Mouse (Mus musculus) G1E (cell line): Measurements from ENCODE around the gene Mertk. TPM values are rescaled to one million over a fixed set of nuclear protein-coding genes. Genes with fewer than 3 reads are reported as not detected.

Experiments used
- ATAC-seq: 2 replicates; pipeline ENCODE4 v1.8.0; 2016; ENCODE audit warnings: mild to moderate bottlenecking; ENCODE audit not compliant: insufficient number of reproducible peaks, poor library complexity, low FRiP score, severe bottlenecking; ENCODE audit errors: extremely low read depth
- DNase-seq: peaks from one replicate; pipeline ENCODE4 v3.0.0; 2012; ENCODE audit warnings: low spot score
- H3K27me3 ChIP-seq: 2 replicates; pipeline ENCODE4 v1.6.1; 2012; ENCODE audit warnings: mild to moderate bottlenecking, low read length, inconsistent platforms; ENCODE audit not compliant: insufficient read depth
- H3K36me3 ChIP-seq: replicated peaks from 2 replicates; pipeline ENCODE3; 2012; ENCODE audit warnings: mild to moderate bottlenecking, inconsistent platforms
- H3K4me1 ChIP-seq: 2 replicates; pipeline ENCODE4 v1.6.1; 2012; ENCODE audit warnings: low read depth, low read length, inconsistent platforms, mixed read lengths; ENCODE audit not compliant: insufficient read depth
- H3K4me3 ChIP-seq: 2 replicates; pipeline ENCODE4 v1.5.1; 2012; ENCODE audit warnings: low read depth, mild to moderate bottlenecking, inconsistent platforms, low read length, moderate library complexity, mixed read lengths
- H3K9me3 ChIP-seq: replicated peaks from 2 replicates; pipeline ENCODE4 v1.6.1; 2012; ENCODE audit warnings: inconsistent platforms
- CTCF ChIP-seq: IDR thresholded peaks from 2 replicates; pipeline ENCODE4 v1.5.1; 2012; ENCODE audit warnings: low read depth, low read length, inconsistent platforms, mixed read lengths
- GATA1 ChIP-seq: IDR thresholded peaks from 2 replicates; pipeline ENCODE4 v1.6.1; 2012; ENCODE audit warnings: borderline replicate concordance, low read length, inconsistent platforms, mixed read lengths
- GATA2 ChIP-seq: IDR thresholded peaks from 2 replicates; pipeline ENCODE4 v1.6.1; 2012; ENCODE audit warnings: low read depth, low read length, inconsistent platforms, borderline replicate concordance
- POLR2AphosphoS5 ChIP-seq: IDR thresholded peaks from 2 replicates; pipeline ENCODE4 v1.6.1; 2012; ENCODE audit warnings: low read depth, low read length, inconsistent platforms; ENCODE audit not compliant: insufficient replicate concordance
- TAL1 ChIP-seq: conservative IDR thresholded peaks from 2 replicates; pipeline ENCODE4 v1.6.1; 2012; ENCODE audit warnings: low read depth, low read length, inconsistent platforms, mixed read lengths
- polyA plus RNA-seq: library from polyadenylated mRNA; stranded (reverse); fragments of >175 nt; gene quantifications from 2 replicates; pipeline ENCODE4 v1.2.3, GENCODE M21; 2012
- total RNA-seq, 2 experiments: library from RNA; stranded (forward) in 1 of 2; stranded (reverse) in 1 of 2; fragments of 200-1000 nt in 1 of 2; fragments of >200 nt in 1 of 2; fragmentation: Nextera tagmentation in 1 of 2; gene quantifications; 2 replicates each; pipeline ENCODE4 v1.2.3; 2014 to 2017

Mertk gene
- total and polyA plus RNA-seq, 3 experiments: 0.05 TPM; not detected in 2

DNA sequence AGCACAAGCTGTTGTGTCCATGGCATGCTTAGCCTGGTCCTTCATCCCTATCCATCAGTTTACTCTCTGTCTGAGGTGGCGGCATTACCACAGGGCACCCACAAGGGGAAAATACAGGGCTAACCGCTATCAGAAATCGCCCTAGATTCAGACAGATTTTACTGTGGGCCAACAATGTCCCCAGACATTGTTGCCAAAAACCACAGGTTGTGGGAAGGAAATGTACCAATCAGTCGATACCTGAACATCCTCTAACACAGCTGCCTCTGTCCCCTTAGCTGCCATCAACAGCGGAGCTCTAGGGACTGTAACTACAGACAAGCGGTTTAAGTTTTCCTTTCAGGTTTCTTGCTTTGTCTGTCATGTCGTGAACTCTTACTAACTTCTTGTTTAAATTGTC, 86.1 kb downstream of the Mertk start:
- DNase-seq (no peak), ATAC-seq (no peak)
- no peaks in the 10 kb centered on the region for H3K36me3 ChIP-seq
- H3K9me3 ChIP-seq: no peaks in the 10 kb centered on the region
- H3K27me3 ChIP-seq: no peaks in the 10 kb centered on the region; the same call in 1 of the 2 replicates
- H3K4me3 ChIP-seq: no peak overlapping the region
- no peak for TF ChIP-seq GATA2
- no peaks in the 10 kb centered on the region for H3K4me1 ChIP-seq

DNA sequence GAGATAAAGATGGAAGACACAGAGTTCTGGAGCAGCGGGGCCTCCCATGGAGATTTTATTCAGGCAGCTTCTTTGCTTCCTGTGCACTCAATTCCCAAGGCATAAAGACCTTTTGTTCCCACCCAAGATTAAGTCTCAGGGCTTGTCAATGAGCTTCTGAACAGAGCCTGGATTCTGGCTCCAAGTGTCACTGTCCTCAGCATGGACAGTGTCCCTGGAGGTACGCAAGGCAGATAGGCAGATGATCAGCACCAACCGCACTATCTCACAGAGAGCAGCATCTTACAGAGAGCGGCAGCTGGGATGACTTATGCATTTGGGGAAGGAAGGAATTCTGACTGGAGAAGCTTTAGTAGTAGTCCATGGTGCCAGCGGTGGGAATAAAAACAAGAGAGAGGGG, 87.6 kb downstream of the Mertk start:
- Histone ChIP-seq H3K9me3 (no peaks in the 10 kb centered on the region), H3K27me3 (peaks cover under 1% of the 10 kb centered on the region; the same call in 1 of the 2 replicates), H3K4me1 (no peaks in the 10 kb centered on the region), H3K4me3 (no peak overlapping the region), H3K36me3 (no peaks in the 10 kb centered on the region)
- no peak for ATAC-seq
- DNase-seq: no peak
- no peak for TF ChIP-seq GATA2
- TF ChIP-seq CTCF: no peak
- no peak for TF ChIP-seq POLR2AphosphoS5
- TF ChIP-seq TAL1: no peak
- TF ChIP-seq GATA1: no peak

DNA sequence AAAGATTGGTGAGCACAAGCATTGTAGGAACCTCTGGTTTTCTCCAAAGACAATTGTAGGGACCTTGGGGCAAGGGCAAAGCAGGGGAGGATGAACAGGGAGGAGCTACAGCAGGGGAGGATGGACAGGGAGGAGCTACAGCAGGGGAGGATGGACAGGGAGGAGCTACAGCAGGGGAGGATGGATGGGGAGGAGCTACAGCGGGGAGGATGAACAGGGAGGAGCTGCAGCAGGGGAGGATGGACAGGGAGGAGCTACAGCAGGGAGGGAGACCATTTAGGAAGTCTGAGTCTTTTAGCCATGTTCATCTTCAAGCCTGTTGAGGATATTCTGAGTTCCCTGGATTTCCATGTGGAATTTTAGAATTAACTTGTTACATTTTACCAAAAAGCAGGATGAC, 88.0 kb downstream of the Mertk start:
- no peak for TF ChIP-seq POLR2AphosphoS5
- TF ChIP-seq TAL1: no peak
- no peak for TF ChIP-seq GATA2
- no peak for TF ChIP-seq GATA1
- no peak for TF ChIP-seq CTCF
- Histone ChIP-seq H3K9me3 (no peaks in the 10 kb centered on the region), H3K36me3 (no peaks in the 10 kb centered on the region), H3K4me3 (no peak overlapping the region), H3K27me3 (peaks cover 5% of the 10 kb centered on the region), H3K4me1 (no peaks in the 10 kb centered on the region)
- no peak for DNase-seq
- no peak for ATAC-seq

DNA sequence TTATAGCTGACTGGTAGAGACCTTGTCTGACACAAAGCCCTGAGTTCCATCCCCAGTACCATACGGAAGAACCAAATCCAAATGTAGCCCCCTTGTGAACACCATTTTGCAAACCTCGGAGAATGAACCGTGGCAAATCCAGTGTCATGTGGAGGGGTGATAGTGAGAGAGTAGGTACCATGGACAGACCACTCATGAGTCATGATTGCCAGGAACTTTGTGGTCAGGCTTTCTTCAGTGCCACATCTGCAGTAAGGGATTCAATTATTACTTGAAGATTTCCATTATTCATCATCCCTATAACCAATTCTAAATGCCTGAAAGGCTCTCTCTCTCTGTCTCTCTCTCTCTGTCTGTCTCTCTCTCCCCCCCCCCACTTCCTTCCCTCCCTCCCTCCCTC, 89.0 kb downstream of the Mertk start:
- ATAC-seq: no peak
- TF ChIP-seq GATA2 (no peak), GATA1 (no peak), CTCF (no peak), TAL1 (no peak), POLR2AphosphoS5 (no peak)
- no peaks in the 10 kb centered on the region for H3K36me3 ChIP-seq

DNA sequence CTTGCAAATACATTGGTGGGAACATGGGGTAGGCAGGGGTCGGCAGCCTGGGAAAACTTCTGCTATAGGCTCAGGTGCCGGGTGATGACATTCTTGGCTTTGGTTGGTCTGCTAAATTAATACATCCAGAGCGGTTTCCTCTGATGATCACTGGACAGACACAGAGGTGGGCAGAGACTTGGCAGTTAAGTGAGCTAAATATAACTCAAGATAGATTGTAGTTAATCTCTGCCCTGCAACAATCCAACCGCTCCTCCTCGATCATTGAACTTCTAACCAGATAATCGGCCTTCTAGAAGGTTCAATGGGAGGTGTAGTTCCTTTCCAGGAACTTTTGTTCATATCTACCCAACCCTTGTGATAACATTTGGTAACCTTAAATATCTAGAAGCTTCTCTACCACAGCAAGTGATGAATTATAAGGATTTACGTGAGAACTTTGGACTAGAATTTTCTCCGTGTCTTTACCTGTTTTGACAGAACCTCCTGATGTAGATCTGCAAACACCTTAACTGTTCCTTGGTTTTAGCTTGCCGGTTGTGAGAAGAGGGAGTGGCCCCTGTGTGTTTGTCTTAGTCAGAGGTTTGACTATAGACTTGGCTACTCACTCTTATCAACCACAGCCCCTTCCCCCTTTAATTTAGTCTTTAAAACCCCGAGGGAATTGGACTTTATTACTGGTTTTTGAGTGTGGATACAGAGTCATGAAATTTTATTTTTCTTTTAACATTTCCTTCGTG, 92.3 kb downstream of the Mertk start:
- Histone ChIP-seq H3K9me3 (no peaks in the 10 kb centered on the region), H3K36me3 (no peaks in the 10 kb centered on the region), H3K27me3 (peaks cover 12% of the 10 kb centered on the region), H3K4me3 (no peak overlapping the region), H3K4me1 (no peaks in the 10 kb centered on the region)
- DNase-seq: no peak
- TF ChIP-seq CTCF: no peak
- TF ChIP-seq GATA2: no peak
- TF ChIP-seq POLR2AphosphoS5: no peak
- no peak for TF ChIP-seq TAL1
- TF ChIP-seq GATA1: no peak
- ATAC-seq: no peak

More for the DNA sequence above, 89.0 kb downstream of the Mertk start:
- H3K4me3 ChIP-seq: no peak overlapping the region
- H3K9me3 ChIP-seq: no peaks in the 10 kb centered on the region
- H3K27me3 ChIP-seq: peaks cover 10% of the 10 kb centered on the region
- no peaks in the 10 kb centered on the region for H3K4me1 ChIP-seq
- no peak for DNase-seq

DNA sequence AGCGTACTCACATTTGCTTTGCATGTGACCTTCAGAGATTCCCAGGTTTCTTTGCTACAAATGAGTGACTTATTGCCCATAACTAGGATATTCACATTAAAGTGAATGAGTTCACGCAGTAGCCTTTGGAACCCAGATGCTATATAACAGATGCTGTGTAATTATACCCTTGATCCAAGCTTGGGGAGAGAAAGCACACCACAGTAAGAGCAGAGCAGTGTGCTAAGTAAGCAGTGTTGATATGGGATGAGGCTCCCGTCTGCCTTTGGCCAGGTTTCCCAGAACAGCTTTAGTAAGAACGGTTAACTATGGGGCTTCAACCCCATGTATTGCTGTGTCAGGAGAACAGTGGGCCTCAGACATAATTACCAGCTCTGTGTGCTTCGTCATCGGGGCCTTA, 95.2 kb downstream of the Mertk start:
- Histone ChIP-seq H3K36me3 (no peaks in the 10 kb centered on the region), H3K9me3 (no peaks in the 10 kb centered on the region), H3K4me3 (no peak overlapping the region), H3K4me1 (no peaks in the 10 kb centered on the region), H3K27me3 (peaks cover 12% of the 10 kb centered on the region)
- no peak for TF ChIP-seq POLR2AphosphoS5
- no peak for TF ChIP-seq CTCF
- TF ChIP-seq TAL1: no peak
- TF ChIP-seq GATA2: no peak
- TF ChIP-seq GATA1: no peak
- ATAC-seq (no peak), DNase-seq (no peak)

DNA sequence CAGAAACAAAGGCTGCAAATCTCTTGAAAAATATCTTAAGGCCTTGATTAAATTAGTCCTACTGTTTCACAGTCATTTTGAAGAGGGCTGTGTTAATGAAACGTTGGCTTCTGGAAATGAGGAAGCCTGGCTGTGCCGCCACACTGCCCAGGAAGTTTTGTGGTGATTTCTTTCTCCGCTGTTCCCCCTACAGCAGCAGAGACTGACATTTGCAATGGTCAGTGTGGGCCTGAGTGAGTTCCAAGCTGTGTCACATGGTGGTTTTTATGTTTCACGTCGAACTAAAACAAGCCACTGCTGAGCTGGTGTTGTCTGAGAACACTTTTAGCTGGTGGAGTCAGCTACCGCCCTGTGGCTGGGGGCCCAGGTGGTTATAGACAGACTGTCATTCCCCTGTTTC, 97.7 kb downstream of the Mertk start:
- no peak for ATAC-seq
- no peaks in the 10 kb centered on the region for H3K36me3 ChIP-seq
- no peak overlapping the region for H3K4me3 ChIP-seq
- H3K4me1 ChIP-seq: no peaks in the 10 kb centered on the region
- TF ChIP-seq POLR2AphosphoS5 (no peak), CTCF (no peak), GATA1 (no peak), GATA2 (no peak), TAL1 (no peak)
- no peaks in the 10 kb centered on the region for H3K9me3 ChIP-seq
- peaks cover 17% of the 10 kb centered on the region for H3K27me3 ChIP-seq
- DNase-seq: no peak
